Mouse (Mus musculus): ENCODE measurements around the gene Pidd1. TPM values are rescaled to one million over a fixed set of nuclear protein-coding genes. Genes with fewer than 3 reads are reported as not detected.

The Pidd1 gene
- polyA plus RNA-seq, 1 experiment from 2014 or later = 24.9 TPM

DNA sequence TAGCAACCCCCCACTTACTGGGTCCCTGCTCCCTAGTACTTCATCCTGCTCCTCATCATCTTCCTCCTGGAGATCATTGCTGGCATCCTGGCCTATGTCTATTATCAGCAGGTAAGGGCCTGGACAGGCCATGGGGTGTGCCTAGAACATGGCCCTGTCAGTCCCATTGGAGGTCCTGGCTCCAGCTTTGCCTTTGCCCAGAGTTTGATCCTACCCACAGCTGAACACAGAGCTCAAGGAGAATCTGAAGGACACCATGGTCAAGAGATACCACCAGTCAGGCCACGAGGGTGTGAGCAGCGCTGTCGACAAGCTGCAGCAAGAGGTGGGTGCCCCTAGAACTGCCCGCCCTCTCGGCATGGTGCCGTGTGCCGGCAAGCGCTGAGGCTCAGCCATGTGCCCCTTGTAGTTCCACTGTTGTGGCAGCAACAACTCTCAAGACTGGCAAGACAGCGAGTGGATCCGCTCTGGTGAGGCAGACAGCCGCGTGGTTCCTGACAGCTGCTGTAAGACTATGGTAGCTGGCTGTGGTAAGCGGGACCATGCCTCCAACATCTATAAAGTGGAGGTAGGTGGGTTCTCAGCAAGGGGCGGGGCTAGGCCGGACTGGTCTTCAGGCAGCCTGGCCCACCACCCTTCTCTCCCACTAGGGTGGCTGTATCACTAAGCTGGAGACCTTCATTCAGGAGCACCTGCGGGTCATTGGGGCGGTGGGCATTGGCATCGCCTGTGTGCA is 26.2 kb upstream of the Pidd1 start:
- WGBS = 92% methylated on average over 18 of the region's 18 CpGs
- peaks cover 20% of the 10 kb centered on the region for H3K27me3 ChIP-seq (replicated peaks; ENCODE audit: low read depth, poor library complexity, severe bottlenecking)
- H3K9me3 ChIP-seq = no peaks in the 10 kb centered on the region
- peaks cover 62% of the 10 kb centered on the region for H3K4me1 ChIP-seq
- no peak for DNase-seq (ENCODE audit: low spot score)
- peaks cover 40% of the 10 kb centered on the region for H3K36me3 ChIP-seq (replicated peaks)
- H3K27ac ChIP-seq (replicated peaks) = no peak overlapping the region
- H3K4me3 ChIP-seq = peak overlapping the region; percentile 76; the same call in 1 of the 2 replicates

DNA sequence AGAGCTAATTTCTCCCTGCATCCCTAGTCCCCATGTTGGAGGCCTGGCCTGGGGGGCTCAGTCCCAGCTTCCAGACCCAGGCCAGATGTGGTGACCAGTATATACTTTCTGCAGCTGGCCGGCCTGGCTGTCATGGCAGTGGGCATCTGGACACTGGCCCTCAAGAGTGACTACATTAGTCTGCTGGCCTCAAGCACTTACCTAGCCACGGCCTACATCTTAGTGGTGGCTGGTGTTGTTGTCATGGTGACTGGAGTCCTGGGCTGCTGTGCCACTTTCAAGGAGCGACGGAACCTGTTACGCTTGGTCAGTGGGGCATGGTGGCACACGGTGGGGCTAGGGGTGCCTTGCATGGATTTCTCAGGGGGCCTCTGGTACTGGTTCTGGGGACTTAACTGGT is 25.5 kb upstream of the Pidd1 start:
- Histone ChIP-seq H3K4me3 (peak overlapping the region; percentile 76), H3K27ac (replicated peaks) (peak overlapping the region; percentile 92)

DNA sequence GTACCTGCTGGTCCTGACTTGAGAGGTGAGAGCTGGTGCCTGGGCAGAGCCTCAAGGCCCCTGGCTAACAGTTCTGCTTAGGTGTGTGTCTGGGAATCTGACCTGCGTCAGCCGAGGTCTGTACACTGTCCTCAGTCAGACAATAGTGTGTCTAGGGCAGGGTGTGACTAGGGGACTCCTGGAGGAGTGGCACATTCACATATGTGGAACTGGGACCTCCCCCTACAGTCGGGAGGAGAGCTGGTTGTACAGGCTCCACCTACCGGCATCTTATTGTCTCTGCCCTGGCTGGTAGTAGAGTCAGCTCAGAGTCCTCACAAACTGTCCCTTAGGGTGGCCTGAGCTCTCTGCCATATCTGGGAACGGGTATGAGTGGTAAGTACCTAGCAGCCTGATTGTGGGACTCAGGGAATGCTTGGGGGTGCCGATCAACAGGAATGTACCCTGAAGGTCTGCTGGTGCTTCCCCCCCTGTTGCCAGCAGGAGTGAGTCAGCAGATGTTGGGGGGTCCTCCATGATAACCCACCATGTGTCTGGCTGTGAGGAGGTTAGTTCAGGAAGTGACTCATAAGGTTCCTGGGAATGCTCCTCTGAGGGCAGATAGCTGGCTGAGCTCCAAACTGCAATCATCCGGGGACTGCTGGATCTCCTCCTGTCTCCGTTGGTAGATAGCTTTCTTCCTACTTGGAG is 24.8 kb upstream of the Pidd1 start:
- no peaks in the 10 kb centered on the region for H3K9me3 ChIP-seq
- H3K4me3 ChIP-seq = peak overlapping the region; percentile 76
- peaks cover 34% of the 10 kb centered on the region for H3K27me3 ChIP-seq (replicated peaks; ENCODE audit: low read depth, poor library complexity, severe bottlenecking)
- peak overlapping the region; percentile 92 for H3K27ac ChIP-seq (replicated peaks)
- DNase-seq (ENCODE audit: low spot score) = peak; percentile 73
- peaks cover 40% of the 10 kb centered on the region for H3K36me3 ChIP-seq (replicated peaks)
- 27% methylated on average over 8 of the region's 8 CpGs for WGBS
- peaks cover 67% of the 10 kb centered on the region for H3K4me1 ChIP-seq

More for the DNA sequence above, 25.5 kb upstream of the Pidd1 start:
- Histone ChIP-seq H3K9me3 (no peaks in the 10 kb centered on the region), H3K4me1 (peaks cover 67% of the 10 kb centered on the region), H3K36me3 (replicated peaks) (peaks cover 40% of the 10 kb centered on the region), H3K27me3 (replicated peaks; ENCODE audit: low read depth, poor library complexity, severe bottlenecking) (peaks cover 27% of the 10 kb centered on the region)
- no peak for DNase-seq (ENCODE audit: low spot score)
- WGBS = 86% methylated on average over 6 of the region's 6 CpGs

DNA sequence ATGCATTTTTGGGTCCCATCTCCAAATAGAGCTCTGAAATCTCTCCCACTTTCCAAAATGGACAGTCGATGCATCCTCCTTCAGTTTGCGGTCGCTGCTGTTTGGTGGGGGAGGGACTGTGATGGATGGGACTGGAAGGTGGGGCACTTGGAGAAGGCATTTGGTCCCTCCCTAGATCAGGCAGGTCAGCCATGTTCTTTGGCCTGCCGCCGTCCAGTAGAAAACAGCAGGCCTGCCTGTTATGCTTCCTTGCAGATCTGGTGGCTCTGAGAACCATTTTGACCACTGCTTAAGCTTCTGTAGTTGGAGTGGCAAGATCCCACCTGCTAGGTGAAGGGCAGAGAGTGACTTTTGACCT is 24.3 kb upstream of the Pidd1 start:
- H3K27ac ChIP-seq (replicated peaks) = peak overlapping the region; percentile 92
- 19% methylated on average over 5 of the region's 5 CpGs for WGBS
- peaks cover 40% of the 10 kb centered on the region for H3K36me3 ChIP-seq (replicated peaks)
- peaks cover 39% of the 10 kb centered on the region for H3K27me3 ChIP-seq (replicated peaks; ENCODE audit: low read depth, poor library complexity, severe bottlenecking)
- peak; percentile 35 for DNase-seq (ENCODE audit: low spot score)
- H3K9me3 ChIP-seq = no peaks in the 10 kb centered on the region
- peak overlapping the region; percentile 76 for H3K4me3 ChIP-seq
- peaks cover 63% of the 10 kb centered on the region for H3K4me1 ChIP-seq

DNA sequence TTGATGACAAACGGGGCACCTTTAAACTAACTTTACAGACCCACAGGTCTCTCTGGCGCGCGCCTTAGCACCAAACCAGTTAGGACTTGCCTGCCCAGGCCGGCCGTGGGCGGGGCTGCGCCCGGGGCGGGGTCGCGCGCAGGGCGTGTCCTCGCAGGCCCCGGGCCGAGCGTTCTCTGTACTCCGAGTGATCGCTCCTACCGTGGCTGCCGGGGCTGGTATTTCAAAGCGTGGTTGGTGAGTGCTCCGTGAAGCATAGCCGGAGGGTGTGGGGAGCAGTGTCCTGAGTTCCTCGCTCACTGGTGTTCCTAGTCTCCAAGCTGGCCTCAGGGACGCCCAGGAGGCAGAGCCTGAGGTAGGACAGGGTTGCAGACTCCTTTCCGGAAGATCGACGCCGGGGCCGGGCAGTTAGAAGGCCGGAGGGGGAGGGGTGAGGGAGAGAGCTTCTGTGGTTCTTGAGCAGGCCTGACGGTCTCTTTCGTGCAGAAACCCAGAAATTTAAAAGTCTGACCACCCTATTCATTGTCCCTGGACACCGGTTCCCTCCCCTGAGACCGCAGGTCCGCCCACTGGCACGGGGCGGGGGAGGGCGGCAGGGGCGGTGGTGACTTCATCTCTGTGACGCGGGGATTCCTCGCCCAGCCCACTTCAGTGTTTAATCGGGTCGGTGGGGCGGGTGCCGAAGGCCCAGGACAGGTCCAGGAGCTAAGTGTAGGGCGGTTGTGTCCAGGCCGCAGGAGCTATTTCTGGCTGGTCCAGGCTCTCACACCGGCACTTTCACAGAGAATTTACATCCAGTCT is 23.6 kb upstream of the Pidd1 start, which contains the start of gene Cd151:
TSS of gene Cd151 (plus strand) at position 163 of the 801 bp plus-strand sequence.
- peak; percentile 93 for DNase-seq (ENCODE audit: low spot score)
- peak within 1 kb of the TSS; percentile 76 for H3K4me3 ChIP-seq
- H3K4me1 ChIP-seq = peaks cover 66% of the 10 kb centered on the region
- H3K27me3 ChIP-seq (replicated peaks; ENCODE audit: low read depth, poor library complexity, severe bottlenecking) = peaks cover 47% of the 10 kb centered on the region
- peak within 1 kb of the TSS; percentile 92 for H3K27ac ChIP-seq (replicated peaks)
- H3K9me3 ChIP-seq = no peaks in the 10 kb centered on the region
- under 1% methylated on average over 52 of the region's 52 CpGs for WGBS
- peaks cover 34% of the 10 kb centered on the region for H3K36me3 ChIP-seq (replicated peaks)

DNA sequence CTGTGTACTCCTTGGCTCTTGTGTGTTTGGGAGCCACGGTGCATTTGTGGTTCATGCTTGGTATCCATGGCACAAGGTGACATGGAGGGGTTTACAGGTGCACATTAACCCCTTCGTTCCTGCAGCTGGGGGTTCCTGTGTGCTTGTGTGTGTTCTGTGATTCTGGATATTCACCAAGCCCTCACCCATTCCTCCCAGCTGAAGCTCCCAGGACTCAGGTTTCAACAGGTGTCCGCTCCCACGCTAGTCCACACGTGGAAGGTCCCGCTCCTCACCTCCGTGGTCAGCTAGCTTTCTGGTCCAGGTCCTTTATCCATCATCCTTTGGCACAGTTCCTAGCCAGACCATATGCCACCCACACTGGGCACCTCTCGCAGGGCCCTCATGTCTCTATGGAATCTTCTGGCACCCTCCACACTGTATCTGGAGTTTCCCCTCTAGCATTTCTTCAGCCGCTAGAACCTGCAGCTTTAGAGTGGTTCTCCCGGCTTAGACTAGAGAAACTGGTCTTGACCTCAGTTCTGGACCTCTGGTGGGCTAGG is 22.9 kb upstream of the Pidd1 start:
- Histone ChIP-seq H3K4me1 (peaks cover 74% of the 10 kb centered on the region), H3K9me3 (no peaks in the 10 kb centered on the region), H3K27me3 (replicated peaks; ENCODE audit: low read depth, poor library complexity, severe bottlenecking) (peaks cover 54% of the 10 kb centered on the region), H3K4me3 (peak overlapping the region; percentile 76), H3K36me3 (replicated peaks) (peaks cover 28% of the 10 kb centered on the region), H3K27ac (replicated peaks) (peak overlapping the region; percentile 92)
- no peak for DNase-seq (ENCODE audit: low spot score)
- 59% methylated on average over 10 of the region's 10 CpGs for WGBS

DNA sequence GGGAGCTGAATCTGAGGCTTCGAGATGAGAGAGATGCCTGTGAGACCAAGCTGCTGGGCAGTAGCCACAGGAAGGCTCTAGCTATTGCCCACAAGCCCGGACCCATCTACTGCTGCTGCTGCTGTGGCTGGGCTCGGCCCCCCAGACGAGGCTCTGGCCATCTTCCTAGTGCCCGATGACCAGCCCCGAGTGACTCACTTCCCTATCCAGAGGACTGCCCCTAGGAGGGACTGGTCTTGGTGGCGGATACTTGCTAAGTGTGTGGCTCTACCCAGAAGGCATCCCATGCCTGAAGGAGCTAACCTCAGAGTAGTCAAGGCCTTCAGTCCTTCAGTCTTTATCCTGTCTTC is 22.2 kb upstream of the Pidd1 start:
- H3K4me3 ChIP-seq = 0 out of 2 replicates have a peak overlapping the region, but pooled peaks have one; percentile 48
- DNase-seq (ENCODE audit: low spot score) = no peak
- no peak overlapping the region for H3K27ac ChIP-seq (replicated peaks)
- H3K9me3 ChIP-seq = no peaks in the 10 kb centered on the region
- H3K36me3 ChIP-seq (replicated peaks) = peaks cover 21% of the 10 kb centered on the region
- peaks cover 61% of the 10 kb centered on the region for H3K27me3 ChIP-seq (replicated peaks; ENCODE audit: low read depth, poor library complexity, severe bottlenecking)
- peaks cover 77% of the 10 kb centered on the region for H3K4me1 ChIP-seq
- WGBS = 74% methylated on average over 7 of the region's 7 CpGs

DNA sequence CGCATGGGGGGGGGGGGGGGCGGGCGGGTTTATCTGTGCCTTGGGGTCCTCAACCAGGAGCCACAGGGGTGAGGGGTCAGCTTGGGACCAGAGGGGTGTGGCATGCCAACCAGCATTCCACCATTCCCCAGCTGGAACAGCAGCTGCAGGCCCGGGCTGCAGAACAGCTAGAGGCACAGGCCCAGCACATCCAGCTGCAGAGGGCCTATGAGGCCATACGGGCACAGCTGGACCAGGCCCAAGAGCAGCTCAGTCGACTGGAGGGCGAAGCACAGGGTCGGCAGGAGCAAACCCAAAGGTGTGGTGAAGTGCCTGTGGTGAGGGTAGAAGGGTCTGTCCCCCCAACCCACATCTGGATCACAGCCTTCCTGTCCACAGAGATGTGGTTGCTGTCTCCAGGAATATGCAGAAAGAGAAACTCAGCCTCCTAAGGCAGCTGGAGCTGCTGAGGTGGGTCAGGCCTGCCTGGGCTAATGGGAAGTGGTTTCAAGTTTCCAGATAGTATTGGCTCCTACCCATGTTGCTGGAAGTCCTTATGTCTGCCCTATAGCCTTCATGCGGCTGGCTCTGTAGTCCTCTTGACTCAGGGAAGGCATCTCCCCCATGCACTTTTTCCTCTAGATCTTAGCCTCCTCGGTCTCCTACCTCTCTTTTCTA is 21.7 kb upstream of the Pidd1 start:
- 30% methylated on average over 10 of the region's 10 CpGs for WGBS
- peaks cover 16% of the 10 kb centered on the region for H3K36me3 ChIP-seq (replicated peaks)
- no peaks in the 10 kb centered on the region for H3K9me3 ChIP-seq
- peak overlapping the region; percentile 48 for H3K4me3 ChIP-seq
- H3K27ac ChIP-seq (replicated peaks) = no peak overlapping the region; the same call in 1 of the 2 replicates
- DNase-seq (ENCODE audit: low spot score) = peak; percentile 42
- H3K4me1 ChIP-seq = peaks cover 77% of the 10 kb centered on the region
- H3K27me3 ChIP-seq (replicated peaks; ENCODE audit: low read depth, poor library complexity, severe bottlenecking) = peaks cover 66% of the 10 kb centered on the region

DNA sequence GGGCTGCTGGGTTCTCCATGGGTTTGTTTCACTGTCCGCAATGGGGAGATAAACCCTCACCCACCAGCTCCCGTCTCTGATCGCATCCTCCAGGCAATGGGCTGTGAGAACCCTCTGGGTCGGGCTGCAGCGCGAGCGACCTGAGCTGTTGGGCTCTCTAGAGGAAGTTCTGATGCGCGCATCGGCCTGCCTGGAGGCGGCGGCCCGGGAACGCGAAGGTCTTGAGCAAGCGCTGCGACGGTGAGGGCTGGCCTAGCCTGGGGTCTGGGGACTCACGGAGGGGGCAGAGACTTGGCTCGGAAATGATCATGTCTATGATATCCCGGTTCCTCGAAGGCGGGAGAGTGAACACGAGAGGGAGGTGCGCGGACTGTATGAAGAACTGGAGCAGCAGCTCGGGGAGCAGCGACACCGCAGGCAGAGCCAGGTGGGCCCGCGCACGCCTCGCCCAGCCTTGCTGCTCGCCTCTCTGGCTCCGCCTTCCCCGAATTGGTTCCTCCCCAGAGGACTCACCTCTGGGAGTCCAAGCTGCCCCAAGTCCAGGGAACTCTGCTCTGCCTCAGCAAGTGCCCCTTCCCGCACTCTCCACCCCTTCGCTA is 20.9 kb upstream of the Pidd1 start:
- Histone ChIP-seq H3K4me3 (peak overlapping the region; percentile 48), H3K36me3 (replicated peaks) (peaks cover 8% of the 10 kb centered on the region), H3K4me1 (peaks cover 73% of the 10 kb centered on the region), H3K27ac (replicated peaks) (peak overlapping the region; percentile 21; the same call in 1 of the 2 replicates), H3K27me3 (replicated peaks; ENCODE audit: low read depth, poor library complexity, severe bottlenecking) (peaks cover 74% of the 10 kb centered on the region), H3K9me3 (no peaks in the 10 kb centered on the region)
- WGBS = 2% methylated on average over 38 of the region's 38 CpGs
- DNase-seq (ENCODE audit: low spot score) = peak; percentile 52

DNA sequence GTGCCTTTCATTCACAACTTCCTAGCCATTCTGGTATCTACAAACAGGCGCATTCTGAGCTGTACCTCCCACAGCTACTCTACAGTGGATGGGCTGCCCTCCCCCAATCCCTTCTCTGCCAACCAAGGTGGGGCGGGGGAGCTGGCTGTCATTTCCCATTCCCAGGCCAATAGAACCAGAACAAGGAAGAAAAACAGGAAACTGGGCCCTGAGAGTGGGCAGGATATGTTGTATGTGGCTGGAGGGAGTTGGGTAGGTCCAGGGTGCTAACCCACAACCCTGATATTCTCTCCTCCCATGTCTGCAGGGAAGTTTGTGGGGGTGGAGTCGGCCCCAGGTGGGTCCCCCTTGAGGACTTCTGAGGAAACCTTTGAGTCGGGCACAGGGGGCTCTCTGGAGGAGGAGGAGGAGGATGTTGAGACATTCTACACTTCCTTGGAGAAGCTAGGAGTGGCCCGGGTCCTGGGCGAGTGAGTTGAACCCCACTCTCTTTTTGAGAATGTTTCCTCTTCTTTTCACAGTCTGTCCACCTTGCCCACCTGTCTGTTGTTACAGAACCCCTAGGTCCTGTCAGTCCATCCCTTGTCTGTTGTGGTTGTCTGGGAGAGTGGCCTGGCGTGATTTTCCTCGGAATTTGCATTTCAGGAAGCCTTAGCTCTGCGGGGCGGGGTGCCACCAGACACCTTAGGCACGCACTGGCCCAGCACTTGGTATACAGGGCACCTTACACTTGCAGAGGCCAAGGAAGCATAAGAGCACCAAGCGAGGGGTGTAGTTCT is 20.2 kb upstream of the Pidd1 start:
- H3K27me3 ChIP-seq (replicated peaks; ENCODE audit: low read depth, poor library complexity, severe bottlenecking) = peaks cover 81% of the 10 kb centered on the region
- 19% methylated on average over 12 of the region's 12 CpGs for WGBS
- H3K27ac ChIP-seq (replicated peaks) = no peak overlapping the region
- DNase-seq (ENCODE audit: low spot score) = no peak
- peaks cover 8% of the 10 kb centered on the region for H3K36me3 ChIP-seq (replicated peaks)
- H3K4me3 ChIP-seq = peak overlapping the region; percentile 48
- no peaks in the 10 kb centered on the region for H3K9me3 ChIP-seq
- peaks cover 67% of the 10 kb centered on the region for H3K4me1 ChIP-seq

DNA sequence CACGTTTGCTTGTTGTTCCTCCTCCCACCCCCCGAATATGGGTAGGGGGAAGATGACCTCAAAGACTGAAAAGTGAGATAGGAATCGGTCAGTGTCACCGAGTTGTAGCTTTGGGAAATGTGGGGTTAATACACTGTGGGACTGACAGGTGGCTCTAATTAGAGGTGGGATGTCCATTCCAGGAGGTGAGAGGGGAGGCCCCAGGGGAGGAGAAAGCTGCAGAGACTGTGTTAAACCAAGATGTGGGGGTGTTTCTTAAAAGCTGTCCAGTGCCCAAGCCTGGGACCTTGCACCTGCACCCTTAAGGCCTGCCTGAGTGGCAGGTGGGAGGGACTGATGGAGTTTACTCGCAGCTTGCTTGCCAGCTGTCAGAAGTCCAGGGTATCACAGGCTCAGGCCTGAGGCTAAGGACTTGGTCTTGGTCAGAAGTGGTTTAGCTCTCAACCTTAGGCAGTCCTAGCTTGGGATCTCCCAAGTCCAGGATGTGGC is 18.6 kb upstream of the Pidd1 start:
- Histone ChIP-seq H3K9me3 (no peaks in the 10 kb centered on the region), H3K4me3 (peak overlapping the region; percentile 59), H3K27me3 (replicated peaks; ENCODE audit: low read depth, poor library complexity, severe bottlenecking) (peaks cover 96% of the 10 kb centered on the region), H3K36me3 (replicated peaks) (peaks cover 14% of the 10 kb centered on the region), H3K4me1 (peaks cover 50% of the 10 kb centered on the region), H3K27ac (replicated peaks) (no peak overlapping the region)
- peak; percentile 51 for DNase-seq (ENCODE audit: low spot score)
- WGBS = 10% methylated on average over 5 of the region's 5 CpGs

Measured in embryonic facial prominence, embryonic 10.5 days (tissue).